Mouse (Mus musculus) midbrain, embryonic 15.5 days (tissue): ENCODE measurements around the gene Mycbp. TPM values are rescaled to one million over a fixed set of nuclear protein-coding genes. Genes with fewer than 3 reads are reported as not detected.

Experiments used
- ATAC-seq: fragments of 200-750 bp; cut with Nextera tagmentation; replicated peaks from 2 replicates; pipeline ENCODE4 v1.8.0; 2017; ENCODE audit warnings: moderate TSS enrichment
- H3K27ac ChIP-seq: fragments of 300-500 bp; sonication (generic); 2 replicates; pipeline ENCODE4 v1.5.1; 2015; ENCODE audit warnings: mild to moderate bottlenecking, inconsistent platforms
- H3K27me3 ChIP-seq: fragments of 300-500 bp; sonication (generic); replicated peaks from 2 replicates; pipeline ENCODE4 v1.6.1; 2015; ENCODE audit warnings: inconsistent platforms
- H3K36me3 ChIP-seq: fragments of 300-500 bp; sonication (generic); replicated peaks from 2 replicates; pipeline ENCODE4 v1.6.1; 2015; ENCODE audit warnings: inconsistent platforms
- H3K4me1 ChIP-seq: fragments of 300-500 bp; sonication (generic); 2 replicates; pipeline ENCODE4 v1.6.1; 2015; ENCODE audit warnings: inconsistent platforms
- H3K4me2 ChIP-seq: fragments of 300-500 bp; sonication (generic); 2 replicates; pipeline ENCODE4 v1.6.1; 2015; ENCODE audit warnings: inconsistent platforms, mild to moderate bottlenecking, moderate library complexity
- H3K4me3 ChIP-seq: fragments of 300-500 bp; sonication (generic); 2 replicates; pipeline ENCODE4 v1.5.1; 2015; ENCODE audit warnings: mild to moderate bottlenecking, inconsistent platforms
- H3K9ac ChIP-seq: fragments of 300-500 bp; sonication (generic); 2 replicates; pipeline ENCODE4 v1.6.1; 2015; ENCODE audit warnings: mild to moderate bottlenecking, inconsistent platforms
- H3K9me3 ChIP-seq: fragments of 300-500 bp; sonication (generic); 2 replicates; pipeline ENCODE4 v1.6.1; 2016; ENCODE audit warnings: inconsistent platforms
- WGBS: fragments of 180-500 bp; shearing (Covaris S2); methylation state at CpG from one replicate; pipeline ENCODE4 v1.1.7; 2015; ENCODE audit warnings: mixed read lengths; 5-methylcytosine and 5-hydroxymethylcytosine counted together
- polyA plus RNA-seq: library from polyadenylated mRNA; unstranded; fragments of >200 nt; fragmentation: Nextera tagmentation; extraction: Ambion mirVana; gene quantifications from 2 replicates; pipeline ENCODE4 v1.2.1, GENCODE M21; 2015

Mycbp gene
- polyA plus RNA-seq, result 32.8 and 33.7 TPM in 2 replicates

DNA sequence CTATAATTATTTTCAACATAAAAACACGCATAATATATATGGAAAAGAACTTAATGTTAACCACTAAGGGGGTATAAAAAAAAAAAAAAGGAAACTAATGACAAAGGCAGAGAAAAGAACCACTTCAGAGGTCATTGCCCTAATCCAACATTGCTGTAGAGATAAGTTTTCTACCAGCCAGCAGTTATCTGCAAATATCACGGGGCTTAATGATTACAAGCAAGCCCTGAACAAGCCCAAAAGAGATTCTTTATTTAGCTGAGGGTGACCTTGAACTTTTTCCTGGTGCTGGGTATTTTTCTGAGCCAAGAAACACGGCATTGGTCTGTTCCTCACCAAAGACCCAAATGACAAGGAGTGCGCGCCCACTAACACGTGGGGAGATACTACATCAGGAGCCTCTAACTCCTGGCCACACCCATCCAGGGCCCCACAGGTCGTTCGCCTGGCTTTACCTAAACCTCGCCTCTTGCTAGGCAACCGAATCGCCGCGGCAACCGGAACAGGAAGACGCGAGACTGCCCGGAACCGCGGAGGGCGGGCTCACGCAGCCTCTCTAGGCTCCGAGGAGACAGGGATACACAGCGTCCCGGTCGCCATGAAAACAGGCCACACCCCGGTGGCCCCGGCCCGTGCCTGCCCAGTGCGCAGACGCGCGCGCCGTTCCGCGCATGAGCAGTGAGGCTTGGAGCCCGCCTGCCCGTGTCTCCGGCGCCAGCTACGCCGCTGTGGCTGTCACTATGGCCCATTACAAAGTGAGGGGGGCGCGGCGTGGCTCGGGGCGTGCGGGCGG lies at the start of gene Mycbp:
TSS of gene Mycbp (plus strand) at position 500 of the 793 bp plus-strand sequence.
- peaks cover 18% of the 10 kb centered on the region for H3K4me1 ChIP-seq
- peak within 1 kb of the TSS; percentile 81 for H3K9ac ChIP-seq
- no peaks in the 10 kb centered on the region for H3K9me3 ChIP-seq
- ATAC-seq, result peak; percentile 100
- H3K27ac ChIP-seq, result peak within 1 kb of the TSS; percentile 81
- H3K27me3 ChIP-seq, result no peaks in the 10 kb centered on the region
- H3K4me2 ChIP-seq, result peak within 1 kb of the TSS; percentile 84
- H3K4me3 ChIP-seq, result peak within 1 kb of the TSS; percentile 89
- WGBS, result under 1% methylated on average over 49 of the region's 49 CpGs
- 0 out of 2 replicates have a peak, but pooled peaks cover 5% of the 10 kb centered on the region for H3K36me3 ChIP-seq

DNA sequence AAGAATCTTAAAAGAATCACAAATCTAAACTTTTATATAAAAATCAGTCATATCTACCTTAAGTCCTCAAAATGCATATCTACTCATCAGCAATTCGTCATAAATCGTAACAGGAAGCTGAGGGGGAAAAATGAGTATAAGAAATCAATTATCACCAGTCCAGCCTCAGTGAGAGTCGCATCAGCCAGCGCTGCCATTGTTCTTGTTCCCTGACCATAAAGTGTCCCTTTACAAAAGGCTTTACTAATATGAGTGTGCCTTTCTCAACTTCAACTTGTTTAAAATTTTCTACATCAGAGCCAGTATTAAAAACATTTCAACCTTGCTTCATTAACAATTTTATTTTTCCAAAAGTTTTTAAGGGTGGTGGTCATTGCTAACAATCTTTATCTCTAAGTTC lies 47.7 kb upstream of the Mycbp start:
- H3K27me3 ChIP-seq, result no peaks in the 10 kb centered on the region
- H3K27ac ChIP-seq, result no peak overlapping the region
- no peak overlapping the region for H3K4me2 ChIP-seq
- ATAC-seq, result no peak
- no peaks in the 10 kb centered on the region for H3K4me1 ChIP-seq
- no peak overlapping the region for H3K9ac ChIP-seq
- no peaks in the 10 kb centered on the region for H3K36me3 ChIP-seq
- H3K9me3 ChIP-seq, result no peaks in the 10 kb centered on the region
- no peak overlapping the region for H3K4me3 ChIP-seq
- WGBS, result 57% methylated on average over 4 of the region's 4 CpGs

DNA sequence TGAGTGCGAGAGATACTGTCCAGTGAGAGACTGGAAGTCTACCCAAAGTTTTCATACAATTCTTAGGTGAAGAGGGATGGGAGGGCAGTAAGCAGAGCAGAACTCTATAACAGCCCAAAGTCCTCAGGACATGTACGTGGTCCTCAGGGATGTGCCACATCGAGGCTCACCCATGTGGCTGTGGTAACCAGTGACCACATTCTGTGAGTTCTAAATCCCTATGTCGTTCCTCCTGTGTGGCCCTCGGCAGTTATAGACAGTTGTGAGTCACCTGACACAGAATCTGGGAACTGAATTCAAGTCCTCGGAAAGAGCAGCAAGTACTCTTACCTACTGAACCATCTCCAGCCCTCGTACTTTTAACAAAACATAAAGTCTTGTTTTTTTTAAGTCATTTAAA lies 46.5 kb upstream of the Mycbp start:
- WGBS, result 92% methylated on average over 7 of the region's 7 CpGs
- no peak for ATAC-seq
- H3K27me3 ChIP-seq, result no peaks in the 10 kb centered on the region
- H3K4me3 ChIP-seq, result no peak overlapping the region
- no peaks in the 10 kb centered on the region for H3K36me3 ChIP-seq
- H3K4me1 ChIP-seq, result no peaks in the 10 kb centered on the region
- H3K9me3 ChIP-seq, result no peaks in the 10 kb centered on the region
- no peak overlapping the region for H3K9ac ChIP-seq
- no peak overlapping the region for H3K4me2 ChIP-seq
- no peak overlapping the region for H3K27ac ChIP-seq

DNA sequence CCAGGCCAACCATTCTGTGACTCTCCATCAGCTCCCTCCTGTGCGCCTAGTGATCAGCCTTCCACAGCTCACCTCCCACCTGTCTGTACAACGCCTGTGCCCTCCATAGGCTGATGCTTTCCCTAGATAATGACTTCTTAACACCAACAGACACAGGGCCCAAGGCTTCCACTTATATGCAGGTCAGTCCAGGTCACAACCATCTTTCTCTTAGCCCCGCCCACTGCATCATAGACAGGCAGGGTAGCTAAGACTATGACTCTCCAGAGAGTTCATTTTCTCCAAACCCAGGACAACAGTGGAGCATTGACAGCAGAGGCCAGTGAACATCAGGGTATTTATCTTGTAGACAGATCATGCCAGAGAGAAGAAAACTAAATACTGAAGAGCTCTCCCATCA lies 45.3 kb upstream of the Mycbp start, which contains the start of gene 4933427I04Rik:
TSS of gene 4933427I04Rik (plus strand) at position 301 of the 400 bp plus-strand sequence.
- WGBS, result 79% methylated on average over 3 of the region's 3 CpGs
- H3K36me3 ChIP-seq, result no peaks in the 10 kb centered on the region

DNA sequence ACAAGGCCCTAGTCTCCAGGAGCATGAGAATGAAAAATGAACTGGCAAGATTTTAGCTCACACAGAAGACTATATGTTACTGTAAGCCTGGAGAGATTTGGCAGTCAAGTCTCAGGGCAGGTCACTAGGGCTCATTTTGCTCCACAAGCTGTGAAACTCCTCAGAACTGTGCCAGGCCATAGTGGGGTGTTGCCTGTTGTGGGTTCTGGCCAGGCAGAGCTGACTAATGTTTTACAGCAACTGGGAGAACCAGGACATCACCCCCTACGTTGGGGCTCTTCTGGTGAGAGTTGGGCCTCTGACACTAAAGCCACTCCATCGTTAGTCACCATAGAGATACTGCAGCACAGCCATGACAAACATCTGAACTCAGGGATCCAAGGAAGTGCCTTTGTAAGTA lies 44.8 kb upstream of the Mycbp start:
- no peaks in the 10 kb centered on the region for H3K27me3 ChIP-seq
- no peaks in the 10 kb centered on the region for H3K36me3 ChIP-seq
- H3K4me2 ChIP-seq, result no peak overlapping the region
- no peaks in the 10 kb centered on the region for H3K4me1 ChIP-seq
- no peak overlapping the region for H3K27ac ChIP-seq
- ATAC-seq, result no peak
- 62% methylated on average over 2 of the region's 2 CpGs for WGBS
- no peak overlapping the region for H3K4me3 ChIP-seq
- H3K9ac ChIP-seq, result no peak overlapping the region
- H3K9me3 ChIP-seq, result no peaks in the 10 kb centered on the region

More for the DNA sequence above, 45.3 kb upstream of the Mycbp start, which contains the start of gene 4933427I04Rik:
- H3K27me3 ChIP-seq, result no peaks in the 10 kb centered on the region
- no peaks in the 10 kb centered on the region for H3K4me1 ChIP-seq
- H3K9me3 ChIP-seq, result no peaks in the 10 kb centered on the region
- H3K4me2 ChIP-seq, result no peak within 1 kb of the TSS
- no peak within 1 kb of the TSS for H3K9ac ChIP-seq
- H3K4me3 ChIP-seq, result no peak within 1 kb of the TSS
- H3K27ac ChIP-seq, result no peak within 1 kb of the TSS
- no peak for ATAC-seq

DNA sequence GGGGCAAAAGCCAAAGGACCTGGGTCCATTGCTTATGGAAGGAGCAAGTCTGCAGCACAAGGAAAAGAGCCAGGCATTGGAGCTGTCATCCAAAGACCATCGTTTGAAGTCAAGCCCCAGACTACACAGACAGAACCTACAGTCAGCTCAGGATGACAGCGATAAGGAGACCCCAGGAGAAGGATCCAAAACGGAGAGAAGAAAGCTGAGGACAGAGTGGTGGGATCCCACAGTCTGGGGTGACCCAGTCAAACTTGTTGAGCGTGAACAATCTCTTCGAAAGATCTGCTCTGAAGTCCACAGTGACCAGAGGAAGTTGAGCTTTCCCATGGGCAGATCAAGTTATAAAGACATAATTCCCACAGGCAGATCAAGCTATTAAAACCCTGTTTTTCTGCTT lies 44.0 kb upstream of the Mycbp start:
- H3K4me1 ChIP-seq, result no peaks in the 10 kb centered on the region
- no peaks in the 10 kb centered on the region for H3K36me3 ChIP-seq
- H3K27ac ChIP-seq, result no peak overlapping the region
- H3K9me3 ChIP-seq, result no peaks in the 10 kb centered on the region
- 81% methylated on average over 5 of the region's 5 CpGs for WGBS
- no peak overlapping the region for H3K4me3 ChIP-seq
- H3K4me2 ChIP-seq, result no peak overlapping the region
- no peak for ATAC-seq
- H3K9ac ChIP-seq, result no peak overlapping the region
- H3K27me3 ChIP-seq, result no peaks in the 10 kb centered on the region

DNA sequence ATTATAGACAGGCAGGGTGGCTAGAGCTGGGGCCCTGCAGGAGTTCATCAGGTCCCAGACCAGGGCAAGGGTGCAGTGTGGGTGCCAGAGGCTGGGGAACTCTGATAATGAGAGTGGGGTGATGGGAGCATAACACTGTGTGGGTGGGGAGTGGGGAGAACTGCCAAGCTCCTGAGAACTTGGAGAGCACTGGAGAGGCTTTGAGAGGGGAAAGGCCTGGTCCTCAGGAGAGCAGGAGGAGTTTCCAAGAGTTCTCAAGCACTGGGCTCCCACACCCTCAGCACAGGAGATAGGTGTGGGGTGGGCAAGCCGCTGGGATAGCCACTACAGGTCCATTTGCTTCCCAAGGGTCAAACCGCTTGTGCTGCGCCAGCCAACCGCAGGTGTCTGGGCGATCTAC lies 10.9 kb upstream of the Mycbp start:
- H3K4me2 ChIP-seq, result no peak overlapping the region
- no peak overlapping the region for H3K9ac ChIP-seq
- ATAC-seq, result no peak
- 89% methylated on average over 5 of the region's 5 CpGs for WGBS
- no peaks in the 10 kb centered on the region for H3K9me3 ChIP-seq
- no peak overlapping the region for H3K27ac ChIP-seq
- no peaks in the 10 kb centered on the region for H3K4me1 ChIP-seq
- H3K36me3 ChIP-seq, result no peaks in the 10 kb centered on the region
- no peak overlapping the region for H3K4me3 ChIP-seq
- H3K27me3 ChIP-seq, result no peaks in the 10 kb centered on the region

DNA sequence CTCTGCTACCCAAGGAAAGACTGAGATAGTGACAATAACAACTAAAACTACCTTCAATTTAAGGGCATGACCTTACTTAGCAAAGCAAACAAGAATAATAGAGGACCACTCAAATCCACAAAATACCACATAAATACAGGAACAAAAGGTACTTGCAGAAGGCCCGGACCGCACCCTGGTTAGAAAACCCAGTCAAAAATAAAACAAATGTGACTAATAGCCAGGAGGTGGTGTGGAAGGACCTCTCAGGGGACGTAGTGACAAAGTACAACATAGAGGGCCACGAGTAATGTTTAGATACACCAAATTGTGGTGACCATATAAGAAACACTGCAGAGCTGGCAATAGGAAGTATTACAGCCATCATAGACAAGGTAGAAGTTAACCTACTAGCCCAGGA lies 10.3 kb upstream of the Mycbp start:
- Histone ChIP-seq H3K9ac (no peak overlapping the region), H3K4me3 (no peak overlapping the region), H3K27ac (no peak overlapping the region), H3K36me3 (no peaks in the 10 kb centered on the region), H3K4me2 (no peak overlapping the region), H3K4me1 (no peaks in the 10 kb centered on the region), H3K27me3 (no peaks in the 10 kb centered on the region), H3K9me3 (no peaks in the 10 kb centered on the region)
- 84% methylated on average over 4 of the region's 4 CpGs for WGBS
- ATAC-seq, result no peak

DNA sequence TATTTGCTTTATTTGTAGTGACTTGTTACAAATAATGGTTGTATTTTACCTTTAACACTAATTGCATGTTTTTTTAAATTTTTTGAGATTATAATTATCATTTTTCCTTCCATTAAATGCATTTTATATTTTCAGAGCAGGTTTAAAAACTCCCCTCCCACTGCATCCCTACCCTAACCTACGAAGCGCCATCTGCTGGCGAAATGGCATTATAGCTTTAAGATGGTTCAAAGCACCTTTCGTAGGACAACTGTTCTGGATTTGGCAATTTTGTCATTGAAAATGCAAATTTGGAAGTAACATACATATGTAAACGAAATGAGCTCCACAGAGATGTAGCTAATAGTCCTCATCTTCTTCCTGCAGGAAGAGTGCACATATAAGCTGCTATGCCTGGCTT lies 5.9 kb upstream of the Mycbp start:
- H3K4me2 ChIP-seq, result no peak overlapping the region
- no peaks in the 10 kb centered on the region for H3K9me3 ChIP-seq
- ATAC-seq, result no peak
- no peaks in the 10 kb centered on the region for H3K36me3 ChIP-seq
- 8% methylated on average over 5 of the region's 5 CpGs for WGBS
- H3K4me1 ChIP-seq, result 0 out of 2 replicates have a peak, but pooled peaks cover 1% of the 10 kb centered on the region
- no peaks in the 10 kb centered on the region for H3K27me3 ChIP-seq
- no peak overlapping the region for H3K4me3 ChIP-seq
- H3K27ac ChIP-seq, result no peak overlapping the region
- H3K9ac ChIP-seq, result no peak overlapping the region

DNA sequence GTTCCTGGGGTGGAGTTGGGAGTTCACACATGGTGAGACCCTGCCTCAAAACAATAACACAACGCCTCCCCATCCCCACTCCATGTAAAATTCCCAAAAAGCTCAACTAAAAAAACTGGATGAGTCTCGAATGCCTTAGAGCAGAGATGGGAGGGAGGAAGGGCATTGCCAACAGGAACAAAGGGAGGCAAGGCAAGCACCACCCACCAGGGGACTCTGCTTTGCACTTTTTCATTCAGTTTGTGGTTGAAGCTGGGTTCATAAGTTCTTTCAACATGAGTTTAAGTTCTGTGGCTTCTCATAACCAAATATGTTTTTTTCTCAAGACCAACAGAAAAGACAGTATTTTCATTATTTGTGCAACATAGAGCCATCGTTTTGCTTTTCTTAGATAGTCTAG lies 1.2 kb upstream of the Mycbp start:
- no peaks in the 10 kb centered on the region for H3K36me3 ChIP-seq
- no peaks in the 10 kb centered on the region for H3K9me3 ChIP-seq
- peaks cover 18% of the 10 kb centered on the region for H3K4me1 ChIP-seq
- no peak overlapping the region for H3K4me3 ChIP-seq
- H3K27ac ChIP-seq, result no peak overlapping the region
- H3K4me2 ChIP-seq, result no peak overlapping the region
- no peaks in the 10 kb centered on the region for H3K27me3 ChIP-seq
- no peak overlapping the region for H3K9ac ChIP-seq
- 76% methylated on average over 3 of the region's 3 CpGs for WGBS
- ATAC-seq, result no peak

DNA sequence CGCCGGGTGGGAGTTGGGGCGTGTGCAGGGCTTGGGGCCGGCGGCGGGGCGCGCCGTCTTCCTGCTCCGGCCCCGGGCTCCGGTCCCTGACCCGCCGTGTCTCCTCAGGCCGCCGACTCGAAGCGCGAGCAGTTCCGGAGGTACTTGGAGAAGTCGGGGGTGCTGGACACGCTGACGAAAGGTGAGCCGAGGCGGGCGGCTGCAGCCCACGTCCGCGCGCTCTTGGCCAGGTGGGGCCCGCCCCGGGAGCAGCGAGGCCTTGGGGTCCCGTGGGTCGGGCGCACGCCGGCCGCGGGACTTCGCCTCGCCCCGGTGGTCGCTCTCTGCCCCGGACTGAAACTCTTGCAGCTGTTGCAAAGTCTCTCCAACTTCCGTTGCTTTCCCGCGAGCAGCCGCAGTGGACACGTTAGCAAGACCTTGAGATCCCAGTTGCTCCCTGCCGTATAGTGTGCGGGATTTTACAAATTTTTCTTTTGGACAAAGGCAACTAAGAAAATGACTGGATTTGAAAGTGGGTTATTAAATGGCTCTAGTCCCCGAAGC lies 565 bp downstream of the Mycbp start:
- peaks cover 18% of the 10 kb centered on the region for H3K4me1 ChIP-seq
- no peaks in the 10 kb centered on the region for H3K9me3 ChIP-seq
- no peak for ATAC-seq
- no peaks in the 10 kb centered on the region for H3K27me3 ChIP-seq
- H3K27ac ChIP-seq, result peak overlapping the region; percentile 81
- H3K4me2 ChIP-seq, result peak overlapping the region; percentile 84
- 0 out of 2 replicates have a peak, but pooled peaks cover 5% of the 10 kb centered on the region for H3K36me3 ChIP-seq
- WGBS, result under 1% methylated on average over 53 of the region's 53 CpGs
- peak overlapping the region; percentile 89 for H3K4me3 ChIP-seq
- H3K9ac ChIP-seq, result peak overlapping the region; percentile 81

DNA sequence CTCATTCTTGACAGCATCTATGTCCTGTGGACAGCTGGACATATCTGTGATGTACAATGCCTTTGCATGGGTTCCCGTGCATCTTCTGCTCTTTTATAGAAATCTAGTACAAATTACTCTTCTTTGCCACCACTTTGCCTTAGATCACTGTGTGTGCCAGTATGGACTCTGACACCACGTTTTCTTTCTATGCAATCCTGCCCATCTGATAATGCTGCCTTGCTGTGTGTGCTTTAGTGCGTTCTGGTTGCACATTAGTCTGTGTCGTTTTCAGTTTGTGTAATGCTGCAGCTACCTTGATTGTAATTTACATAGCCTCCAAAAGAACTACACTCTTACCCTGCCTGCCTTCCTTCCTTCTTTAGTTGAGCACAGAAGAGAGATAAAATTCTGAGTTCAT lies 6.9 kb downstream of the Mycbp start:
- no peak overlapping the region for H3K4me3 ChIP-seq
- no peak overlapping the region for H3K9ac ChIP-seq
- no peak overlapping the region for H3K4me2 ChIP-seq
- no peak for ATAC-seq
- H3K36me3 ChIP-seq, result peaks cover 13% of the 10 kb centered on the region; the same call in 1 of the 2 replicates
- WGBS, result 93% methylated on average over 4 of the region's 4 CpGs
- H3K27ac ChIP-seq, result no peak overlapping the region
- H3K4me1 ChIP-seq, result peaks cover 14% of the 10 kb centered on the region
- no peaks in the 10 kb centered on the region for H3K27me3 ChIP-seq
- no peaks in the 10 kb centered on the region for H3K9me3 ChIP-seq

DNA sequence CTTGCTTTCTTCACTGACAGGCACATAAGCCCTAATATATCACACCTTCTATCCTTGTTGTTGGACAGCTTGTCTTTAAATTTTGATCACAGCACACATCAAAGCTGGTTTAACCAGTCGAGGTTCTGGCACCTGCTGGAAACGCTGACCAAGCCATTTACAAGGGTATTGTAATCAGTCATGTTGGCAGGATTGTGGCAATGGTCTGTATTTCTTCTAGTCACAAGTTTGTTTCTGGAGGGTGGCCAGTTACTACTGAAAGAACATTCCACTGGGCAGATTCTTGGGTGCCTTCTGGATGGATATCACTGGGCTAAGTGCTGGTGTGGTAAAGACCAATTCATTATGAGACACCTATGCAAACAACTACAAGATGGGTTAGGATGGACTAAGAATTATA lies 7.8 kb downstream of the Mycbp start:
- WGBS, result 88% methylated on average over 2 of the region's 2 CpGs

More for the DNA sequence above, 7.8 kb downstream of the Mycbp start:
- Histone ChIP-seq H3K4me3 (no peak overlapping the region), H3K9ac (no peak overlapping the region), H3K27ac (no peak overlapping the region), H3K9me3 (no peaks in the 10 kb centered on the region), H3K4me1 (peaks cover 15% of the 10 kb centered on the region), H3K27me3 (no peaks in the 10 kb centered on the region), H3K36me3 (peaks cover 13% of the 10 kb centered on the region; the same call in 1 of the 2 replicates), H3K4me2 (no peak overlapping the region)
- no peak for ATAC-seq
